Mouse (Mus musculus): Measurements from ENCODE around the gene Fbxl16. TPM values are rescaled to one million over a fixed set of nuclear protein-coding genes. Genes with fewer than 3 reads are reported as not detected.

Gene Fbxl16
- polyA plus RNA-seq, 1 experiment from 2014 or later, result 0.05 TPM

GRCm38 (mm10) chr17:25868601-25869191, 59.8 kb downstream of the Fbxl16 start, which contains the start of gene Mcrip2:
Mcrip2 (minus strand) TSS chr17:25868764.
- H3K4me3 ChIP-seq (replicated peaks), result peak within 1 kb of the TSS; percentile 74
- peak within 1 kb of the TSS; percentile 90 for H3K4me2 ChIP-seq
- peaks cover 17% of the 10 kb centered on the region for H3K36me3 ChIP-seq
- H3K9ac ChIP-seq, result peak within 1 kb of the TSS; percentile 80
- no peaks in the 10 kb centered on the region for H3K9me3 ChIP-seq (replicated peaks)
- H3K27ac ChIP-seq, result peak within 1 kb of the TSS; percentile 74
- DNase-seq (peak; percentile 65), ATAC-seq (ENCODE audit: low read depth) (peak; percentile 75)
- no peaks in the 10 kb centered on the region for H3K27me3 ChIP-seq
- H3K4me1 ChIP-seq (replicated peaks), result peaks cover 35% of the 10 kb centered on the region
- 0% methylated on average over 24 of the region's 24 CpGs for WGBS (ENCODE audit: insufficient replicate concordance)

- H3K36me3 ChIP-seq, result peaks cover 9% of the 10 kb centered on the region; the same call in 1 of the 2 replicates
- H3K27ac ChIP-seq, result no peak overlapping the region
- H3K9ac ChIP-seq, result no peak overlapping the region
- ATAC-seq (ENCODE audit: low read depth) (no peak), DNase-seq (no peak)
- H3K4me3 ChIP-seq (replicated peaks), result no peak overlapping the region
- peaks cover 43% of the 10 kb centered on the region for H3K4me1 ChIP-seq (replicated peaks)
- H3K27me3 ChIP-seq, result no peaks in the 10 kb centered on the region
- H3K9me3 ChIP-seq (replicated peaks), result no peaks in the 10 kb centered on the region
- 82% methylated on average over 8 of the region's 8 CpGs for WGBS (ENCODE audit: insufficient replicate concordance)
- no peak overlapping the region for H3K4me2 ChIP-seq
Observed at GRCm38 (mm10) chr17:25869498-25869897, 60.6 kb downstream of the Fbxl16 start.

GRCm38 (mm10) chr17:25869954-25870353, 61.1 kb downstream of the Fbxl16 start:
- Histone ChIP-seq H3K27ac (no peak overlapping the region), H3K4me3 (replicated peaks) (no peak overlapping the region), H3K36me3 (peaks cover 5% of the 10 kb centered on the region; the same call in 1 of the 2 replicates), H3K4me1 (replicated peaks) (peaks cover 45% of the 10 kb centered on the region), H3K27me3 (no peaks in the 10 kb centered on the region), H3K4me2 (no peak overlapping the region), H3K9me3 (replicated peaks) (no peaks in the 10 kb centered on the region), H3K9ac (no peak overlapping the region)
- WGBS (ENCODE audit: insufficient replicate concordance), result 75% methylated on average over 2 of the region's 2 CpGs
- DNase-seq, result no peak
- ATAC-seq (ENCODE audit: low read depth), result no peak

Small RNA genes lying within 50 kb of the gene (microRNA-seq; reads per million reads assigned to microRNA genes)
- gene Mir3082 (not detected), gene Mir6966 (not detected)

Other genes starting within 250 kb of the Fbxl16 start
- gene Sox8, start 238.4 kb upstream of the Fbxl16 start, polyA plus RNA-seq (2015; fragmentation: Nextera tagmentation; extraction: Ambion mirVana), result 0.28 and 0.29 TPM in 2 replicates
- 11.3 and 11.6 TPM in 2 replicates for gene Lmf1, start 230.0 kb upstream of the Fbxl16 start, polyA plus RNA-seq (2015; fragmentation: Nextera tagmentation; extraction: Ambion mirVana)
- 0.25 and 0.51 TPM in 2 replicates for gene Gng13, start 91.9 kb upstream of the Fbxl16 start, polyA plus RNA-seq (2015; fragmentation: Nextera tagmentation; extraction: Ambion mirVana)
- gene Chtf18, start 81.7 kb upstream of the Fbxl16 start, polyA plus RNA-seq (2015; fragmentation: Nextera tagmentation; extraction: Ambion mirVana), result 24.8 and 25.4 TPM in 2 replicates
- 7.6 and 8.4 TPM in 2 replicates for gene Rpusd1, start 81.4 kb upstream of the Fbxl16 start, polyA plus RNA-seq (2015; fragmentation: Nextera tagmentation; extraction: Ambion mirVana)
- gene Mslnl, start 73.0 kb upstream of the Fbxl16 start, polyA plus RNA-seq (2015; fragmentation: Nextera tagmentation; extraction: Ambion mirVana), result not detected in 2 replicates
- 0.81 and 1.2 TPM in 2 replicates for gene Msln, start 54.7 kb upstream of the Fbxl16 start, polyA plus RNA-seq (2015; fragmentation: Nextera tagmentation; extraction: Ambion mirVana)
- gene Narfl, start 35.3 kb upstream of the Fbxl16 start, polyA plus RNA-seq (2015; fragmentation: Nextera tagmentation; extraction: Ambion mirVana), result 16.4 and 17.5 TPM in 2 replicates
- gene Haghl, start 23.4 kb upstream of the Fbxl16 start, polyA plus RNA-seq (2015; fragmentation: Nextera tagmentation; extraction: Ambion mirVana), result 6.8 and 7.3 TPM in 2 replicates
- 0.05 and 0.07 TPM in 2 replicates for gene Ccdc78, start 22.5 kb upstream of the Fbxl16 start, polyA plus RNA-seq (2015; fragmentation: Nextera tagmentation; extraction: Ambion mirVana)
- 54.5 and 61.8 TPM in 2 replicates for gene Fam173a, start 16.2 kb upstream of the Fbxl16 start, polyA plus RNA-seq (2015; fragmentation: Nextera tagmentation; extraction: Ambion mirVana)
- 0.46 TPM in 1 of 2 replicates, not detected in the other for gene AC134908.4, start 13.4 kb upstream of the Fbxl16 start, polyA plus RNA-seq (2015; fragmentation: Nextera tagmentation; extraction: Ambion mirVana)
- 21.2 and 23.8 TPM in 2 replicates for gene Metrn, start 11.9 kb upstream of the Fbxl16 start, polyA plus RNA-seq (2015; fragmentation: Nextera tagmentation; extraction: Ambion mirVana)
- 11.9 and 14.2 TPM in 2 replicates for gene Wdr24, start 14.5 kb downstream of the Fbxl16 start, polyA plus RNA-seq (2015; fragmentation: Nextera tagmentation; extraction: Ambion mirVana)
- gene Jmjd8, start 19.8 kb downstream of the Fbxl16 start, polyA plus RNA-seq (2015; fragmentation: Nextera tagmentation; extraction: Ambion mirVana), result 21.7 and 26.9 TPM in 2 replicates
- 130 TPM in 2 replicates for gene Stub1, start 24.3 kb downstream of the Fbxl16 start, polyA plus RNA-seq (2015; fragmentation: Nextera tagmentation; extraction: Ambion mirVana)
- 0.20 and 0.30 TPM in 2 replicates for gene Rhbdl1, start 28.2 kb downstream of the Fbxl16 start, polyA plus RNA-seq (2015; fragmentation: Nextera tagmentation; extraction: Ambion mirVana)
- gene Gm20683, start 32.7 kb downstream of the Fbxl16 start, polyA plus RNA-seq (2015; fragmentation: Nextera tagmentation; extraction: Ambion mirVana), result 0.28 and 0.57 TPM in 2 replicates
- 12.8 and 13.5 TPM in 2 replicates for gene Rhot2, start 35.8 kb downstream of the Fbxl16 start, polyA plus RNA-seq (2015; fragmentation: Nextera tagmentation; extraction: Ambion mirVana)
- 10.2 and 12.5 TPM in 2 replicates for gene Wdr90, start 52.4 kb downstream of the Fbxl16 start, polyA plus RNA-seq (2015; fragmentation: Nextera tagmentation; extraction: Ambion mirVana)
- gene Mcrip2, start 59.7 kb downstream of the Fbxl16 start, polyA plus RNA-seq (2015; fragmentation: Nextera tagmentation; extraction: Ambion mirVana), result 62.1 and 66.2 TPM in 2 replicates
- gene Mettl26, start 66.0 kb downstream of the Fbxl16 start, polyA plus RNA-seq (2015; fragmentation: Nextera tagmentation; extraction: Ambion mirVana), result 43.9 and 46.9 TPM in 2 replicates
- gene Wfikkn1, start 71.8 kb downstream of the Fbxl16 start, polyA plus RNA-seq (2015; fragmentation: Nextera tagmentation; extraction: Ambion mirVana), result 0.65 and 1.00 TPM in 2 replicates
- 6.5 and 7.0 TPM in 2 replicates for gene Rab40c, start 110.6 kb downstream of the Fbxl16 start, polyA plus RNA-seq (2015; fragmentation: Nextera tagmentation; extraction: Ambion mirVana)
- gene Pigq, start 135.9 kb downstream of the Fbxl16 start, polyA plus RNA-seq (2015; fragmentation: Nextera tagmentation; extraction: Ambion mirVana), result 126 and 152 TPM in 2 replicates
- gene Nhlrc4, start 135.9 kb downstream of the Fbxl16 start, polyA plus RNA-seq (2015; fragmentation: Nextera tagmentation; extraction: Ambion mirVana), result 5.1 and 7.2 TPM in 2 replicates
- 0.24 and 0.32 TPM in 2 replicates for gene A930017K11Rik, start 143.5 kb downstream of the Fbxl16 start, polyA plus RNA-seq (2015; fragmentation: Nextera tagmentation; extraction: Ambion mirVana)
- 11.1 and 12.3 TPM in 2 replicates for gene Capn15, start 176.7 kb downstream of the Fbxl16 start, polyA plus RNA-seq (2015; fragmentation: Nextera tagmentation; extraction: Ambion mirVana)

Data from liver, embryonic 13.5 days (tissue).